Mouse (Mus musculus) kidney, adult 2 months (tissue): Measurements from ENCODE around the gene Clec12a. TPM values are rescaled to one million over a fixed set of nuclear protein-coding genes. Genes with fewer than 3 reads are reported as not detected.

Experiments used
- DNase-seq: peaks from one replicate; pipeline ENCODE4 v3.0.0; 2021
- H3K27ac ChIP-seq: fragments of 200-500 bp; 2 replicates; pipeline ENCODE4 v1.5.1; 2012; ENCODE audit warnings: low read depth, low read length, control low read depth, inconsistent platforms; ENCODE audit not compliant: insufficient read depth
- H3K27me3 ChIP-seq: fragments of 200-500 bp; replicated peaks from 2 replicates; pipeline ENCODE4 v1.6.1; 2012; ENCODE audit warnings: mild to moderate bottlenecking, moderate library complexity, low read length, inconsistent platforms; ENCODE audit not compliant: control insufficient read depth, insufficient read depth
- H3K36me3 ChIP-seq: fragments of 200-500 bp; 2 replicates; pipeline ENCODE4 v1.6.1; 2012; ENCODE audit warnings: mild to moderate bottlenecking, moderate library complexity, low read length, inconsistent platforms; ENCODE audit not compliant: control insufficient read depth, insufficient read depth
- H3K4me1 ChIP-seq: fragments of 200-500 bp; 2 replicates; pipeline ENCODE4 v1.6.1; 2011; ENCODE audit warnings: low read length; ENCODE audit not compliant: control insufficient read depth, insufficient read depth
- H3K4me3 ChIP-seq: fragments of 200-500 bp; 2 replicates; pipeline ENCODE4 v1.5.1; 2011; ENCODE audit warnings: mild to moderate bottlenecking, low read depth, low read length, control low read depth; ENCODE audit not compliant: insufficient read depth
- CTCF ChIP-seq: fragments of 200-500 bp; conservative IDR thresholded peaks from 2 replicates; pipeline ENCODE4 v1.5.1; 2011; ENCODE audit warnings: low read depth, mild to moderate bottlenecking, control low read depth, low read length, moderate library complexity, mixed read lengths; ENCODE audit not compliant: insufficient read depth, insufficient read length
- POLR2A ChIP-seq: fragments of 200-500 bp; IDR thresholded peaks from one replicate; pipeline ENCODE4 v1.6.1; 2011; ENCODE audit warnings: low read depth, low read length, control low read depth
- WGBS: fragments of 180-500 bp; shearing (Covaris S2); methylation state at CpG from one replicate; pipeline ENCODE4 v1.1.7; 2018; 5-methylcytosine and 5-hydroxymethylcytosine counted together
- polyA plus RNA-seq: library from polyadenylated mRNA; depleted of rRNA; stranded (reverse); fragments of >200 nt; gene quantifications from 2 replicates; pipeline ENCODE4 v1.2.3, GENCODE M21; 2012

Gene Clec12a
- polyA plus RNA-seq, 1 experiment, result 0.63 TPM

DNA sequence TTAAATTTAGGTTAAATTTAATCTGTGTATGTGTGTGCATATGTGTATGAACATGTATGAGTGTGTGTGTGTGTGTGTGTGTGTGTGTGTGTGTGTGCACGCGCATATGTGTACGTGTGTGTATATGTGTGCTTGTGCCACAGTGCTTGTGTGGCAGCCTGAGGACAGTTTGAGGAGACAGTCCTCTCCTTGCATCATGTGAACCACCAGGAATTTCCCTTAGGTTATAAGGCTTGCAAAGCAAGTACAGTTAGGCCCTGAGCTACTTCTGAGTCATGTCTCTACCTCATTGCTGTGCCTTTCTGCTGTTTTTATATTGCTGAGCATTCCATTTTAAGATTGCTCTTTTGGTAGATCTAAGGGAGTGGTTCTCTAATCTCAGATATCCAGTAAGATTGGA lies 8.6 kb downstream of the Clec12a start:
- H3K4me1 ChIP-seq, result no peaks in the 10 kb centered on the region
- TF ChIP-seq POLR2A (no peak), CTCF (no peak)
- H3K27ac ChIP-seq, result no peak overlapping the region
- no peak for DNase-seq
- WGBS, result 95% methylated on average over 3 of the region's 3 CpGs
- H3K36me3 ChIP-seq, result no peaks in the 10 kb centered on the region
- no peak overlapping the region for H3K4me3 ChIP-seq
- H3K27me3 ChIP-seq, result no peaks in the 10 kb centered on the region

DNA sequence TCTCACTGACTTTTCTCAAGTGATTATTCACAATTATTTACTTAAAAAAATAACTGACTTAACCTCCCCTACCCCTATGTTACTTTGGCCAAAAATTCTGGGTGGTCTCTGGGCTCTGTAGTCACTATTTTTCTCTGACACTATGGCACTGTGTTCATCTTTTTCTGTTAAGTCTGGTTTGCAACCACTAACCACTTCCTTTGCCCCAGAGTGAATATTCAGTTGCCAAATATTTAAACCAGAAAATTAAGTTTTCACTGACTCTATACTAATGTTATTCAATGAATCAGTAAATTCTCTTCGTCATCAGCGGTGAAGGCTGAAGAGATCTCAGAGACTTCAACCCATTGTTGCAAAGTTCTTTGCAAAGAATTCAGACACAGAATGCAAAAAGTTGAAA lies 13.3 kb downstream of the Clec12a start:
- TF ChIP-seq POLR2A (no peak), CTCF (no peak)
- 96% methylated on average over 2 of the region's 2 CpGs for WGBS
- no peak for DNase-seq
- no peak overlapping the region for H3K27ac ChIP-seq
- H3K36me3 ChIP-seq, result no peaks in the 10 kb centered on the region
- no peak overlapping the region for H3K4me3 ChIP-seq
- no peaks in the 10 kb centered on the region for H3K4me1 ChIP-seq
- H3K27me3 ChIP-seq, result no peaks in the 10 kb centered on the region

DNA sequence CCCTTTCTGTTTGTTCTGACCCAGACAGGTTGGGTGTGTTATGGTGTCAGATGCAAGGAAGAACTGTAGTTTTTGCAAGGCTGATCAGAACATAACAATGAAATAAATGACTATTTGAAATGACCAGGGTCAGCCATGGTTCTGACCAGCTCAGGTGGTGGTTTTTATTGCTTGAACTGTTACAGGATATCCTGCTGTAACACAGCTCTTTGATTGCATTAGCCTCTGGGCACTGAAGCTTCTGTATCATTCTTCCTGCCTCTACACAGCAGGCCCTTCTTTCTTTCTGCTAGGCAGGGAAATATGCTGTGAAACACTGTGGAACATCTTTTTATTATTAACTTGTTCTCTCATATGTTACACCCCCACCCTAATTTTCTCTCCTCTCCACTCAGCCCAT lies 13.9 kb downstream of the Clec12a start:
- DNase-seq, result no peak
- Histone ChIP-seq H3K4me3 (no peak overlapping the region), H3K36me3 (no peaks in the 10 kb centered on the region), H3K4me1 (no peaks in the 10 kb centered on the region), H3K27ac (no peak overlapping the region), H3K27me3 (no peaks in the 10 kb centered on the region)
- no peak for TF ChIP-seq CTCF
- TF ChIP-seq POLR2A, result no peak

DNA sequence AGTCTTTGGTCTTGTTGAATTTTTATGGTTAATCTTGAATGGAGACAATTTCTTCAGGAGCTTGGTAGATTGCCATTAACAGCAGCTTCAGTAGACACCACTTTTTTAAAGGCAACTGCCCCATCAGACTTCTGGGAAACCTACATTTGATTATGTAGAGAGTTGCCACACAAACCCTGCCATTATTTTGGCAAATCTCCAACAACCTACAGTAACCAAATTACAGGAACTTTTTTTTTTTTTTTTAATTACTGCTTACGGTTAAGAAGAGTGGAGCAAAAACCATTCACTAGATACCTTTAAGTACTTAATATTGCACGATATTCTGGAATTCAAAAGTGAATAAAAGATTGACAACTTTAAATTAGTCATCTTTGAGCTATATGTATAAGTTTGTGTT lies 17.0 kb downstream of the Clec12a start:
- no peaks in the 10 kb centered on the region for H3K4me1 ChIP-seq
- no peaks in the 10 kb centered on the region for H3K36me3 ChIP-seq
- H3K27me3 ChIP-seq, result no peaks in the 10 kb centered on the region
- DNase-seq, result no peak
- H3K27ac ChIP-seq, result no peak overlapping the region
- WGBS, result 91% methylated on average over 2 of the region's 2 CpGs
- no peak overlapping the region for H3K4me3 ChIP-seq
- TF ChIP-seq CTCF (no peak), POLR2A (no peak)

DNA sequence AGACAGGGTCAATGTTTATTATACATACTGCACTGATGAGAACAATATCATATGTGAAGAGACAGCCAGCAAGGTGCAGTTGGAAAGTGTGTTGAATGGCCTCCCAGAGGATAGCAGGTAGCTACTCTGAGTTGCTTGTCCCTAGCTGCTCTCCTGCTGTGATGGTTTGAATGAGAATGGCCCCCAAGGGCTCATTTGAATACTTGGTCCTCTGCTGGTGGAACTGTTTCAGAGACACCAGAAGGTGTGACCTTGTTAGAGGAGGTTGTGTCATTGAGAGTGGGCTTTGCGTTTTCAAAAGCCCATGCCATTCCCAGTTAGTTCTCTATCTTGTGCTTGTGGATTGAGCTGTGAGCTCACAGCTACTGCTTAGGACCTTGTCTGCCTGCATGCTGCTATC lies 21.5 kb downstream of the Clec12a start:
- DNase-seq, result no peak
- no peaks in the 10 kb centered on the region for H3K27me3 ChIP-seq
- WGBS, result 38% methylated on average over 1 of the region's 1 CpGs
- no peak overlapping the region for H3K4me3 ChIP-seq
- H3K36me3 ChIP-seq, result no peaks in the 10 kb centered on the region
- H3K4me1 ChIP-seq, result no peaks in the 10 kb centered on the region
- TF ChIP-seq CTCF, result no peak
- TF ChIP-seq POLR2A, result no peak
- H3K27ac ChIP-seq, result no peak overlapping the region

DNA sequence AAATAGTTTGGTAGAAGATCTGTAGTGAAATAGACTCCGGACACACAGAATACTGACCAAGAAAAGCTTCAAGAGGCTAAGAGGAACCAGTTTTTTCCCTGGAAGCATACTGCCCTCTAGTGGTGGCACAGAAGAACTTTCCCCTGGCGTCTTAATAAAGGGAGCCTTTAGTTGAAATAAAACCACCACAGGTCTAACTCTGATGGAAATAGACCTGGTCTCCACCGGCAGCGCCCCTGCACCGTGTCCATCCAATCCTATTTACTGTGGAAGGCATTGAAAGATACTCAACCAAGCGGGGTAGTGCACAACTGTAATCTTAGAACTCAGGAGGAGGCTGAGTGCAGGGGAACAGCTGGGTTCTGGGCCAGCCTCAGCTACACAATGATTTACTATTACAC lies 23.5 kb downstream of the Clec12a start:
- no peak overlapping the region for H3K4me3 ChIP-seq
- H3K36me3 ChIP-seq, result no peaks in the 10 kb centered on the region
- TF ChIP-seq POLR2A (no peak), CTCF (peak; percentile 46)
- no peaks in the 10 kb centered on the region for H3K27me3 ChIP-seq
- no peaks in the 10 kb centered on the region for H3K4me1 ChIP-seq
- WGBS, result 7% methylated on average over 6 of the region's 6 CpGs
- DNase-seq, result peak; percentile 37
- no peak overlapping the region for H3K27ac ChIP-seq

DNA sequence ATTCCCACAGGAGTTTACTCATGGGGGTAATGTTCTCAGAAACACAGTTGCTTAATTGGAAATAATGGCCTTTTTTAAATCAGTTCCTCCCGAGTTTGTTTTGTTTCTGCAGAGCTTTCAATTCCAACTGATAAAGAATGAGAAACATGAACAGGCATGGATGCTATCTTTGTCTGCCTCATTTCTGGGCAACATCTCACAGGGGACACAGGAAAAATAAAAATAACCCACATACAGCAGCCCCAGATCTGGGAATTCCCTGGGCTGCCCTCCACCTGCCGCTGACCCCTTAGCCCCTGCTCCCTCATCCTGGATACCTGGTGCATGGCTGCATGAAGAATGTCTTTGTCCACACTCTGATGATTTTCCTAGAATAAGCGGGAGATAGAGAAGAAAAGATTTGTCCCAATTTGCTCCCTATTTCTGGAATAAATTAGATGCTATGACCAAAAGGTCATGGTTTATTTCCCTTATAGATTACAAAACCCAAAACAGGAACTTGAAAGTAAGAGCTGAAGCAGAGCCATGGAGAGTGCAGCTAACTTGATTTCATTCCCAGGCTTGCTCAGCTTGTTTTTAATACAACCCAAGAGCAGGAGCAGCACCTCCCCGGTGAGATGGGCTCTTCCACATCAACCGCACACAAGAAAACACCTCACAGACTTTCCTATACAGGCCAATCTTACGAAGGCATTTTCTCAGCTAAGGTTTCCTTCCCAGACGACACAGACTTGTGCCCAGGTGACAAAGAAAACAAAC lies 27.1 kb downstream of the Clec12a start:
- no peaks in the 10 kb centered on the region for H3K4me1 ChIP-seq
- TF ChIP-seq POLR2A, result no peak
- TF ChIP-seq CTCF, result no peak
- no peak for DNase-seq
- WGBS, result 56% methylated on average over 7 of the region's 7 CpGs
- H3K27me3 ChIP-seq, result no peaks in the 10 kb centered on the region
- H3K4me3 ChIP-seq, result no peak overlapping the region
- H3K27ac ChIP-seq, result no peak overlapping the region
- H3K36me3 ChIP-seq, result no peaks in the 10 kb centered on the region
